Mouse (Mus musculus): ENCODE data around the gene Gtf3c3. TPM values are rescaled to one million over a fixed set of nuclear protein-coding genes. Genes with fewer than 3 reads are reported as not detected.

Gene Gtf3c3
- polyA plus RNA-seq, 1 experiment from 2014 or later: 22.7 TPM

DNA sequence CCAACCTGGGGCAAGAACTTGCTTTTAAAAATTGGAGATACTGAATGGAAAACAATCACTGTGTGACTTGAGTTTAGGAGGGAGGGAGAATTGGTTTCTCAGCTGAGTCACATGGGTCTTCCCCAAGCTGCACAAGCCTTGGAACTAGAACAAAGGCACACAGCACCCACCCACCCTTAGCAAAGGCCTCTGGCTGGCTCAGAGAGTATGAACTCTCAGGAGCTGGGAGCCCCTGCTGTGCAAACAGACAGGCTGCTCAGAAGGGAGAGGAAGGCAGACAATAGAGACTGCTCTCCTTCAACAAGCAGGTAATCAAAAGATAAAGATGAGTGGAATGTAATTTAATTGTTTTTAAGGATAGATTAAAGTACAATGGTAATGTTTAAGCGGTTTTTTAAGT is 54.5 kb downstream of the Gtf3c3 start:
- Histone ChIP-seq H3K4me2 (no peak overlapping the region), H3K9ac (no peak overlapping the region), H3K4me1 (no peaks in the 10 kb centered on the region), H3K27ac (no peak overlapping the region), H3K4me3 (no peak overlapping the region), H3K27me3 (no peaks in the 10 kb centered on the region), H3K9me3 (replicated peaks) (no peaks in the 10 kb centered on the region), H3K36me3 (ENCODE audit: poor library complexity, severe bottlenecking) (peaks cover 3% of the 10 kb centered on the region; the same call in 1 of the 2 replicates)
- WGBS: 15% methylated on average over 1 of the region's 1 CpGs
- no peak for ATAC-seq

DNA sequence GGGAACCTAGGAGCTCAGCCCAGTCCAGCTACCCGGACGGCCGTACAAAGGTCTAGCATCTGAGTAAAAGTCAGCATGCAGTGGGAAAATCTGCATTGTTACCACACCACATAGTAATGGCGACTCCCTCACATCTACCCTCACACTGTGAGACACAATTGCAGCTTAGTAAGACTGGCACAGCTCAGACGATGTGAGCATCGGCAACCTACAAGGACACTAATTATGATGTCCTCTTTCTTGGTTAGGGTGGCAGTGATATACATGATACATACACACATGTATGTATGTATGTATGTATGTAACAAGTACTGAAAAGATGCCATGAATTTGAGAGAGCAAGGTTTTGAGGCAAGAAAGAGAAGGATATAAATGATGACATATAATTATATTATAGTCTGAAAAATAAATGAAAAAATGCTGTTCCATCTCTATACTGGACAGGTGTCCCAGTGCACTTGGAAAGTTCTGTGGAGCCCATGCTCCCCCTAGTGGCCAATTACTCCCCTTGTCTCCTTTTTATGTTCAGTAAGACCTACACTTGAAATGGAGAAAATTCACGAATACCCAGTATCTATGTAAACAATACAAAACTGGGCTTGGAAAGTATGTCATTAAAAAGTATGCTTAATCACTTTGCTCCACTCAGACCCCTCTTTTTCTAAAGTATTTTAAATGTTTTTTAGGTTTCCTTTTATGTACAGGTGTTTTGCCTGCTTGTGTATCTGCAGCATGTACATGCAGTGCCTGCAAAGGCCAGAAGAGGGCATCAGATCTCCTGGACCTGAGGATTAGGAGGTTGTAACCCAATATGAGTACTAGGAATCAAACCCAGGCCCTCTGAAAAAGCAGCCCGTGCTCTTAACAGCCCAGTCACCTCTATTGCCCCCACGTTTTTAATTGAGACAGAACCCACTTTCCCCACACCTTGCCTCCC is 57.5 kb downstream of the Gtf3c3 start:
- no peak overlapping the region for H3K27ac ChIP-seq
- 88% methylated on average over 9 of the region's 9 CpGs for WGBS
- no peaks in the 10 kb centered on the region for H3K27me3 ChIP-seq
- no peak overlapping the region for H3K4me2 ChIP-seq
- H3K36me3 ChIP-seq (ENCODE audit: poor library complexity, severe bottlenecking): no peaks in the 10 kb centered on the region
- no peak overlapping the region for H3K4me3 ChIP-seq
- ATAC-seq: peak; percentile 79
- no peaks in the 10 kb centered on the region for H3K4me1 ChIP-seq
- no peak overlapping the region for H3K9ac ChIP-seq
- H3K9me3 ChIP-seq (replicated peaks): no peaks in the 10 kb centered on the region

DNA sequence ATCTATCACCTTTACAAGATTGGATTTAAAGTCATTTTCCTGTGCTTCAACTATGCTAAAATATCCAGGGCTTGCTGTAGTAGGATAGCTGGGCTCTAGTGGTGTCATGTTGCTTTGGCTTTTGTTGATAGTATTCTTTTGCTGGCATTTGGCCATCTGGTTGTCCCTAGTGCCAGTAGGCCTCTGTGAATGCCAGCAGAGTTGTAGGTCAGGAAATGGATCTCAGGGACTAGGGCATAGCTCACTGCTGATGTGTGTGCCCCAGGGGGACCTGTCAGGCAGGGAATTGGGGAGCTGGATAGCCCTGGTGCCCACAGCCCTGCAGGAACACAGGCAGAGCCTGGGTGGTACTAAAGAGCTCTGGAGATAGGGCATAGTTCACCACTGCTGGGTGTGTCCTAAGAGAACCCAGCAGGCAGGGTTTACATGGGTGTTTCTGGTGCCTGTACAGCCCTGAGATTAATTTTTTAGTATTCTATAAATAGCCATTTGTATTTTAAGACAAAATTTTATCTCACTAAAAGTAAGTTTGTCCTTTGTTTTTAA is 61.2 kb downstream of the Gtf3c3 start:
- Histone ChIP-seq H3K27me3 (no peaks in the 10 kb centered on the region), H3K27ac (no peak overlapping the region), H3K4me2 (no peak overlapping the region), H3K9ac (no peak overlapping the region), H3K36me3 (ENCODE audit: poor library complexity, severe bottlenecking) (no peaks in the 10 kb centered on the region), H3K4me1 (no peaks in the 10 kb centered on the region), H3K4me3 (no peak overlapping the region), H3K9me3 (replicated peaks) (no peaks in the 10 kb centered on the region)
- no peak for ATAC-seq

DNA sequence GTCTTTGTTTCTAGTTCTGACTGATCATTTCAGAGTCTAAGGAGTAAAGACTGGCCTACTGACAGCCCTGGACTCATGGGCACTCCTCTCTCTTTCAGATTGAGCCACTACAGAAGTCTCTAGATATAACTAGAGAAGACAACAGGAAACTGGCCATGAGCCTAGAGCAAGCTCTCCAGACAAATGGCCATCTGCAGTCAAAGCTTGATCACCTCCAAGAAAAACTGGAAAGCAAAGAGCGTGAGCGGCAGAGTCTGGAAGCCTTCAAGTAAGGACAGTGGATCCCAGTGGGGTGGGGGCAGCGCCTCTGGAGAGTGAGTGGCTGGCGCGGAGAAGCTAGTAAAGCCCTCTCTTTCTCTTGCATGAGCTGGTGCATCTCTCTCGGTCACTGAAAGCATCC is 82.2 kb downstream of the Gtf3c3 start:
- no peaks in the 10 kb centered on the region for H3K27me3 ChIP-seq
- H3K36me3 ChIP-seq (ENCODE audit: poor library complexity, severe bottlenecking): no peaks in the 10 kb centered on the region
- no peak overlapping the region for H3K4me3 ChIP-seq
- H3K9ac ChIP-seq: no peak overlapping the region
- no peak overlapping the region for H3K27ac ChIP-seq
- ATAC-seq: no peak
- no peaks in the 10 kb centered on the region for H3K4me1 ChIP-seq
- H3K4me2 ChIP-seq: no peak overlapping the region
- WGBS: 89% methylated on average over 6 of the region's 6 CpGs
- no peaks in the 10 kb centered on the region for H3K9me3 ChIP-seq (replicated peaks)

DNA sequence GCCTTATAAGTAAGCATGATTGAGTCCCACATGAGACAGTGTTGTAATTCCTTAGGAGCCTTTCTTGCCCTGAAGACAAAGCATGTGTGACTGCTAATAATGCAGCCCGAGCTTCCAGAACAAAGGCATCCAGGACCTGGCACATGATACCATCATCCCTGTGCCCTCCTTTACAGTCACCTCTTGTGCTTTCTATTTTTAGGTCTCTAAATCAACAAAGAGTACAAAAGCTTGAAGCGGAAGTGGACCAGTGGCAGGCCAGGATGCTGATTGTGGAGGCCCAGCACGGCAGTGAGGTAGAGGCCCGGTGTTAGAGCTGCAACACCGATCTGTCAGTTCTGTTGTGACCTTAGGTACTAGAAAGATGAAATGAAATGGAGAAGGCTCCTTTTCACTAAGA is 83.3 kb downstream of the Gtf3c3 start:
- no peak for ATAC-seq
- Histone ChIP-seq H3K4me2 (no peak overlapping the region), H3K4me3 (no peak overlapping the region), H3K27ac (no peak overlapping the region), H3K9me3 (replicated peaks) (no peaks in the 10 kb centered on the region), H3K9ac (no peak overlapping the region), H3K36me3 (ENCODE audit: poor library complexity, severe bottlenecking) (no peaks in the 10 kb centered on the region), H3K4me1 (no peaks in the 10 kb centered on the region), H3K27me3 (no peaks in the 10 kb centered on the region)
- WGBS: 80% methylated on average over 5 of the region's 5 CpGs

DNA sequence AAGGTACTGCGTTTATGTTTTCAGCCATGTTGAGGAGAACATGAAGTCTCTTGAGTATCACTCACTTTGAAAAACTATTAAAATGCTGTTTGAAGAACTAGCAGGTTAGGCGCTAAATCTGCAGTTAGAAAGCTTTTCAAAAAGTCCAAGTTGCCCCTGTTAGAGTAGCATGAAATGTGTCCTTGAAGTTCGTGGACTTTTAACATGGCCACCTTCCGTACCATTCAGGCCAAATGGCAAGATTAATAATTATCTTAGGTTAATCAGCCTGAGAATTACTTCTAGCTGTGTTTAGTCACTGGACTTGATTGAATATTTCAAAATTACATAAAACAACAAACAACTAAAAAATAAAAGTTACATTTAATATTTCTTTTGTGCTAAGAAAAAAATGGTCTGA is 84.0 kb downstream of the Gtf3c3 start:
- Histone ChIP-seq H3K9me3 (replicated peaks) (no peaks in the 10 kb centered on the region), H3K27me3 (no peaks in the 10 kb centered on the region), H3K36me3 (ENCODE audit: poor library complexity, severe bottlenecking) (no peaks in the 10 kb centered on the region), H3K27ac (no peak overlapping the region), H3K4me1 (no peaks in the 10 kb centered on the region), H3K4me3 (no peak overlapping the region), H3K4me2 (no peak overlapping the region), H3K9ac (no peak overlapping the region)
- no peak for ATAC-seq
- 95% methylated on average over 4 of the region's 4 CpGs for WGBS

Other genes with a start within 250 kb of the Gtf3c3 start
- gene Hecw2, start 243.8 kb downstream of the Gtf3c3 start, polyA plus RNA-seq (2015; fragmentation: Nextera tagmentation; extraction: Ambion mirVana): 2.5 and 2.6 TPM in 2 replicates
- 0.17 and 0.35 TPM in 2 replicates for gene Ccdc150, start 188.3 kb downstream of the Gtf3c3 start, polyA plus RNA-seq (2015; fragmentation: Nextera tagmentation; extraction: Ambion mirVana)
- 26.7 and 29.7 TPM in 2 replicates for gene Pgap1, start 118.7 kb upstream of the Gtf3c3 start, polyA plus RNA-seq (2015; fragmentation: Nextera tagmentation; extraction: Ambion mirVana)

Data from forebrain, embryonic 13.5 days (tissue).